Mouse (Mus musculus): ENCODE data around the gene Cphx1. TPM values are rescaled to one million over a fixed set of nuclear protein-coding genes. Genes with fewer than 3 reads are reported as not detected.
"Not testable (repeated sequence)": the region's sequence is repeated elsewhere in the genome, so short reads cannot be mapped to it uniquely, and the experiment has no call there.

Gene Cphx1
- polyA plus RNA-seq, 1 experiment, result not detected

- not testable (repeated sequence) for H3K27ac ChIP-seq (ENCODE audit: insufficient read depth, low read depth, low read length); DNase-seq; H3K36me3 ChIP-seq (ENCODE audit: control insufficient read depth, insufficient read depth, low read length); H3K27me3 ChIP-seq (replicated peaks; ENCODE audit: control insufficient read depth, insufficient read depth, low read length); H3K4me1 ChIP-seq (ENCODE audit: control insufficient read depth, insufficient read depth, low read length); H3K4me3 ChIP-seq (ENCODE audit: insufficient read depth, low read depth, low read length)
- no CpG with 5 or more reads among the region's 3 CpGs for WGBS
These were observed 19.8 kb downstream of the Cphx1 start for GRCm38 (mm10) chr14:25957861-25958260.

- not testable (repeated sequence) for DNase-seq; H3K36me3 ChIP-seq (ENCODE audit: control insufficient read depth, insufficient read depth, low read length); H3K4me3 ChIP-seq (ENCODE audit: insufficient read depth, low read depth, low read length); H3K27ac ChIP-seq (ENCODE audit: insufficient read depth, low read depth, low read length); H3K27me3 ChIP-seq (replicated peaks; ENCODE audit: control insufficient read depth, insufficient read depth, low read length); H3K4me1 ChIP-seq (ENCODE audit: control insufficient read depth, insufficient read depth, low read length)
- no CpG with 5 or more reads among the region's 25 CpGs for WGBS
These were observed 40.5 kb downstream of the Cphx1 start, which contains the start of gene Duxbl1 for GRCm38 (mm10) chr14:25978371-25979241. Gene Duxbl1 (plus strand): TSS chr14:25978577.

GRCm38 (mm10) chr14:25979242-25979941, 41.3 kb downstream of the Cphx1 start:
- DNase-seq; H3K27ac ChIP-seq (ENCODE audit: insufficient read depth, low read depth, low read length); H3K36me3 ChIP-seq (ENCODE audit: control insufficient read depth, insufficient read depth, low read length); H3K27me3 ChIP-seq (replicated peaks; ENCODE audit: control insufficient read depth, insufficient read depth, low read length); H3K4me1 ChIP-seq (ENCODE audit: control insufficient read depth, insufficient read depth, low read length); H3K4me3 ChIP-seq (ENCODE audit: insufficient read depth, low read depth, low read length): not testable (repeated sequence)
- WGBS, result 24% methylated on average over 7 of the region's 13 CpGs

- DNase-seq, result peak; percentile 28
- not testable (repeated sequence) for H3K4me1 ChIP-seq (ENCODE audit: control insufficient read depth, insufficient read depth, low read length); H3K27me3 ChIP-seq (replicated peaks; ENCODE audit: control insufficient read depth, insufficient read depth, low read length); H3K27ac ChIP-seq (ENCODE audit: insufficient read depth, low read depth, low read length); H3K36me3 ChIP-seq (ENCODE audit: control insufficient read depth, insufficient read depth, low read length); H3K4me3 ChIP-seq (ENCODE audit: insufficient read depth, low read depth, low read length)
- WGBS, result 38% methylated on average over 8 of the region's 9 CpGs
These were observed 43.8 kb downstream of the Cphx1 start for GRCm38 (mm10) chr14:25981880-25982279.

Other genes starting within 250 kb of the Cphx1 start
- 164 and 168 TPM in 2 replicates for gene Ppif, start 244.2 kb upstream of the Cphx1 start, polyA plus RNA-seq (2012; rRNA removed)
- 12.4 TPM in 2 replicates for gene Zcchc24, start 169.3 kb upstream of the Cphx1 start, polyA plus RNA-seq (2012; rRNA removed)
- gene Anxa11, start 96.1 kb upstream of the Cphx1 start, polyA plus RNA-seq (2012; rRNA removed), result 105 and 116 TPM in 2 replicates
- gene Plac9a, start 35.2 kb upstream of the Cphx1 start, polyA plus RNA-seq (2012; rRNA removed), result 3.2 and 4.6 TPM in 2 replicates
- 17.9 and 25.9 TPM in 2 replicates for gene Tmem254a, start 10.6 kb upstream of the Cphx1 start, polyA plus RNA-seq (2012; rRNA removed)
- gene Duxbl1, start 40.3 kb downstream of the Cphx1 start, polyA plus RNA-seq (2012; rRNA removed), result not detected in 2 replicates
- gene Gm9780, start 104.4 kb downstream of the Cphx1 start, polyA plus RNA-seq (2012; rRNA removed), result 38.4 and 69.3 TPM in 2 replicates
- 7.9 and 68.7 TPM in 2 replicates for gene Tmem254c, start 129.1 kb downstream of the Cphx1 start, polyA plus RNA-seq (2012; rRNA removed)
- gene Cphx2, start 143.2 kb downstream of the Cphx1 start, polyA plus RNA-seq (2012; rRNA removed), result 0.43 TPM in 1 of 2 replicates, not detected in the other
- 0.33 and 0.50 TPM in 2 replicates for gene Cphx3, start 144.0 kb downstream of the Cphx1 start, polyA plus RNA-seq (2012; rRNA removed)
- not detected in 2 replicates for gene Duxbl2, start 180.0 kb downstream of the Cphx1 start, polyA plus RNA-seq (2012; rRNA removed)
- 32.3 and 34.4 TPM in 2 replicates for gene Plac9b, start 244.2 kb downstream of the Cphx1 start, polyA plus RNA-seq (2012; rRNA removed)